Mouse (Mus musculus) kidney, embryonic 15.5 days (tissue): ENCODE measurements around the gene Tor1a. TPM values are rescaled to one million over a fixed set of nuclear protein-coding genes. Genes with fewer than 3 reads are reported as not detected.
A peak's percentile ranks its signal among the peaks of the same experiment; 100 is the strongest.

Experiments
- ATAC-seq: fragments of 200-750 bp; cut with Nextera tagmentation; replicated peaks from 2 replicates; pipeline ENCODE4 v1.8.0; 2017; ENCODE audit warnings: moderate TSS enrichment; ENCODE audit not compliant: low FRiP score
- H3K27ac ChIP-seq: fragments of 300-500 bp; sonication (generic); 2 replicates; pipeline ENCODE4 v1.5.1; 2015; ENCODE audit warnings: mild to moderate bottlenecking, inconsistent platforms
- H3K27me3 ChIP-seq: fragments of 300-500 bp; sonication (generic); 2 replicates; pipeline ENCODE4 v1.6.1; 2015; ENCODE audit warnings: inconsistent platforms
- H3K36me3 ChIP-seq: fragments of 300-500 bp; sonication (generic); 2 replicates; pipeline ENCODE4 v1.6.1; 2015; ENCODE audit warnings: inconsistent platforms
- H3K4me1 ChIP-seq: fragments of 300-500 bp; sonication (generic); 2 replicates; pipeline ENCODE4 v1.6.1; 2015; ENCODE audit warnings: inconsistent platforms
- H3K4me2 ChIP-seq: fragments of 300-500 bp; sonication (generic); 2 replicates; pipeline ENCODE4 v1.6.1; 2015; ENCODE audit warnings: moderate library complexity, mild to moderate bottlenecking, inconsistent platforms
- H3K4me3 ChIP-seq: fragments of 300-500 bp; sonication (generic); replicated peaks from 2 replicates; pipeline ENCODE4 v1.5.1; 2015; ENCODE audit warnings: mild to moderate bottlenecking, inconsistent platforms
- H3K9ac ChIP-seq: fragments of 300-500 bp; sonication (generic); 2 replicates; pipeline ENCODE4 v1.6.1; 2015; ENCODE audit warnings: mild to moderate bottlenecking, inconsistent platforms
- H3K9me3 ChIP-seq: fragments of 300-500 bp; sonication (generic); replicated peaks from 2 replicates; pipeline ENCODE4 v1.6.1; 2016; ENCODE audit warnings: inconsistent platforms
- WGBS: fragments of 180-500 bp; shearing (Covaris S2); methylation state at CpG from one replicate; pipeline ENCODE4 v1.1.7; 2015; ENCODE audit warnings: mixed read lengths; 5-methylcytosine and 5-hydroxymethylcytosine counted together
- polyA plus RNA-seq: library from polyadenylated mRNA; unstranded; fragments of >200 nt; fragmentation: Nextera tagmentation; extraction: Ambion mirVana; gene quantifications from 2 replicates; pipeline ENCODE4 v1.2.1, GENCODE M21; 2015

The Tor1a gene
- polyA plus RNA-seq, 1 experiment from 2014 or later = 79.7 TPM

DNA sequence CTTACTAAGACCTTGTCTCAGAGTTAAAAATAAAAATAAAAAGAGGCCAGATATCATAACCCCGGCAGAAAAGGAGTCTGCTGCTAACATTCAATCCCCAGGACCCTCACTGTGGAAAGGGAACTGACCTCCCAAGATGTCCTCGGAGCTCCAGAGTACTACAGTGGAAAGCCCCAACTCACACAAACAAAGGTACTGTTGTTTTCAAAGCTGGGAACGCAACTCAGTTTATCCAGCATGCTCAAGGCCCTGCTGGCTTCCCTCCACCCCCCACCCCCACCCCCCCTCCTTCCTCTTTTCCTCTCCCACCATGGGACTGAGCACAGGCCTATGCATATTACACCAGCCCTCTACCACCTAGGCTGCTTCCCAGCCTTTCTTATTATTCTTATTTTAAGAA, 52.9 kb downstream of the Tor1a start:
- Histone ChIP-seq H3K4me1 (peaks cover 28% of the 10 kb centered on the region), H3K27ac (no peak overlapping the region), H3K4me2 (no peak overlapping the region), H3K9me3 (no peaks in the 10 kb centered on the region), H3K9ac (no peak overlapping the region), H3K27me3 (no peaks in the 10 kb centered on the region), H3K36me3 (no peaks in the 10 kb centered on the region), H3K4me3 (no peak overlapping the region)
- 64% methylated on average over 3 of the region's 3 CpGs for WGBS
- ATAC-seq = no peak

DNA sequence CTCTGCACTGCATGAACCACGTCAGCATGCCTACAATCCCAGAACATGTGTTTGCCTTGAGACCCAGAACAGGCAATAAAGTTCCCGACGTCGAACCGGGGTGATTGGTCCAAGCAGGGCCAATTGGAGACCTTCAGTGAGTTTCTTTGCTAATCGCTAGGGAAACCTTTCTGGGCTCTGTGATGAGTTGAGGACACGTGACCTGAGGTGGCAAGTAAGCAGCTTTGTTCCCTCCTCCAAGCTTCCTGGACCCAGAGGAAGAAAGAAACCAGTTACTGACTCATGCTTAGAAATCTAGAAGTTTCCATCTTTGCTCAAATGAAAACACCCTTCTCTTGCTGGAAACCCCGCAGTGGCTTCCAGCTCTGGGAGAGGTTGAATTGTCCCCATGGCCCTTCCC, 54.7 kb downstream of the Tor1a start:
- no peak for ATAC-seq
- Histone ChIP-seq H3K4me3 (no peak overlapping the region), H3K36me3 (no peaks in the 10 kb centered on the region), H3K27ac (no peak overlapping the region), H3K9me3 (no peaks in the 10 kb centered on the region), H3K9ac (no peak overlapping the region), H3K4me2 (no peak overlapping the region), H3K27me3 (no peaks in the 10 kb centered on the region), H3K4me1 (peaks cover 18% of the 10 kb centered on the region)
- WGBS = 85% methylated on average over 8 of the region's 8 CpGs

DNA sequence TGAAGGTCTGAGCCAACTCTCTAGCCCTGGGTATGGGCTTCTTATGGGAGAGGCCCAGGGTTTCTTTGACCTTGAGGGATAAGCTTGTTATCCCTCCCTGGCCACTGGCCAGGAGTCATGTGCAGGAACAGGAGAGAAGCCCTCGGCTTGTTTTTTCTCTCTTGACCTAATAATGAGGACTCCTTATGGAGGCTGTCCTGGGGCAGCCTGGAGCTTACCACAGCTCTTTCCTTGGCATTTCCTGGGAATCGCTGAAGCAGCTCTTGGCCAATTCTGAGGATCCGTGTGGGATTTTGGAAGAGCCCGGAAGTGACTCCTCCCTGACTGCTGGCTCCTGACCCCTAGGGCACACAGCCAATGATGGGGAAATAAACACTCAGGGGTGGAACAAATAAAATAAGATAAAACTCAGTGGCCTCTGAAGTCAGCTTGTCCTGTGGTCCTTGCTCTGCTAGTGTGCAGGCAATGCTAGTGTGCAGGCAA, 55.4 kb downstream of the Tor1a start:
- Histone ChIP-seq H3K36me3 (no peaks in the 10 kb centered on the region), H3K9me3 (no peaks in the 10 kb centered on the region), H3K4me2 (no peak overlapping the region), H3K4me3 (no peak overlapping the region), H3K27me3 (no peaks in the 10 kb centered on the region), H3K9ac (no peak overlapping the region), H3K4me1 (peaks cover 14% of the 10 kb centered on the region), H3K27ac (peak overlapping the region; percentile 37; the same call in 1 of the 2 replicates)
- 13% methylated on average over 4 of the region's 4 CpGs for WGBS
- no peak for ATAC-seq

Other genes with a start within 250 kb of the Tor1a start
- 3.5 TPM in 2 replicates for gene 1700001O22Rik, start 164.3 kb downstream of the Tor1a start, polyA plus RNA-seq
- gene Ntmt1, start 160.1 kb downstream of the Tor1a start, polyA plus RNA-seq = 82.6 and 96.6 TPM in 2 replicates
- gene Asb6, start 137.6 kb downstream of the Tor1a start, polyA plus RNA-seq = 35.5 and 38.3 TPM in 2 replicates
- 10.6 and 10.9 TPM in 2 replicates for gene Prrx2, start 133.0 kb downstream of the Tor1a start, polyA plus RNA-seq
- gene Ptges, start 38.1 kb downstream of the Tor1a start, polyA plus RNA-seq = 13.3 and 13.5 TPM in 2 replicates
- 35.3 and 37.5 TPM in 2 replicates for gene Tor1b, start 15.0 kb downstream of the Tor1a start, polyA plus RNA-seq
- gene BC005624, start 14.3 kb upstream of the Tor1a start, polyA plus RNA-seq = 55.2 and 60.5 TPM in 2 replicates
- gene Usp20, start 14.3 kb upstream of the Tor1a start, polyA plus RNA-seq = 19.1 and 22.7 TPM in 2 replicates
- gene Fnbp1, start 174.1 kb upstream of the Tor1a start, polyA plus RNA-seq = 19.1 and 22.4 TPM in 2 replicates
- 37.0 and 37.9 TPM in 2 replicates for gene Gpr107, start 184.4 kb upstream of the Tor1a start, polyA plus RNA-seq